Mouse (Mus musculus) lung, postnatal 0 days (tissue): ENCODE measurements around the gene Cd164.
"Not testable (repeated sequence)": the region's sequence is repeated elsewhere in the genome, so short reads cannot be mapped to it uniquely, and the experiment has no call there.

ENCODE experiments used
- CTCF ChIP-seq: IDR thresholded peaks from 2 replicates; pipeline ENCODE4 v1.5.1; 2016; ENCODE audit warnings: antibody characterized with exemption, mild to moderate bottlenecking
- EP300 ChIP-seq: IDR thresholded peaks from 2 replicates; pipeline ENCODE4 v1.6.1; 2016; ENCODE audit warnings: antibody characterized with exemption, mild to moderate bottlenecking, control low read depth

DNA sequence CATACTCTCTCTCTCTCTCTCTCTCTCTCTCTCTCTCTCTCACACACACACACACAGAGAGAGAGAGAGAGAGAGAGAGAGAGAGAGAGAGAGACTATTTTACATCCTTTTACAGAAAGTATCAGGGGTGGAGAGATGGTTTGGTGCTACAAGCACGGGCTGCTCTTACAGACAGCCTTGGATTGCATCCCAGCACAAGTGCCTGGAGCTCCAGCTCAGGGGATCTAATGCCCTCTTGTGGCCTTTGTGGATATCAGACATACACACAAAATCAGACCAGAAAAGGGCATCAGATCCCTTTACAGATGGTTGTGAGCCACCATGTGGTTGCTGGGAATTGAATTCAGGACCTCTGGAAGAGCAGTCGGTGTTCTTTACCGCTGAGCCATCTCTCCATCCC is 13.8 kb upstream of the Cd164 start:
- peak; percentile 88 for TF ChIP-seq CTCF
- not testable (repeated sequence) for TF ChIP-seq EP300
